Mouse (Mus musculus) adrenal gland, postnatal 4 days (tissue): ENCODE results near the gene Trappc11. TPM values are rescaled to one million over a fixed set of nuclear protein-coding genes. Genes with fewer than 3 reads are reported as not detected.
"Not testable (repeated sequence)": the region's sequence is repeated elsewhere in the genome, so short reads cannot be mapped to it uniquely, and the experiment has no call there.

Experiments
- DNase-seq, 2 experiments: peaks; one replicate each; pipeline ENCODE4 v3.0.0; 2021 to 2022; ENCODE audit warnings: low spot score in 2 of 2, mixed read lengths in 2 of 2
- total RNA-seq, 2 experiments: library from RNA; stranded (reverse); gene quantifications; 2 replicates each; pipeline ENCODE4 v1.2.3; 2021

The Trappc11 gene
- total RNA-seq, 2 experiments from 2014 or later = 36.3 to 38.7 TPM

DNA sequence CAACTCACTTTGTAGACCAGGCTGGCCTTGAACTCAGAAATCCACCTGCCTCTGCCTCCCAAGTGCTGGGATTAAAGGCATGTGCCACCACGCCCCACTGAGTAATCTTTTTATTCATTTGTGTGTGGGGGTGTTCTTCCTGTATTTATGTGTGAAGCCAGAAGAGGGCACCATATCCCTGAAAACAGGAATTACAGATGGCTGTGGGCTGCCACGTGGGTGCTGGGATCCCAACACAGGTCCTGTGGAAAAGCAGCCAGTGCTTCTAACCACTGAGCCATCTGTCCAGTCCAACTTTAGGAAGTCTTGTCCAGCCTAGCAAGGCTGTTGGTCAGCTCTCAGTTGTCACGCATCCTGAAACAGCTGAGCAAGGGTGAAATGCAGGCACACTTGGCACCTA lies 46.0 kb downstream of the Trappc11 start:
- no peak for DNase-seq

DNA sequence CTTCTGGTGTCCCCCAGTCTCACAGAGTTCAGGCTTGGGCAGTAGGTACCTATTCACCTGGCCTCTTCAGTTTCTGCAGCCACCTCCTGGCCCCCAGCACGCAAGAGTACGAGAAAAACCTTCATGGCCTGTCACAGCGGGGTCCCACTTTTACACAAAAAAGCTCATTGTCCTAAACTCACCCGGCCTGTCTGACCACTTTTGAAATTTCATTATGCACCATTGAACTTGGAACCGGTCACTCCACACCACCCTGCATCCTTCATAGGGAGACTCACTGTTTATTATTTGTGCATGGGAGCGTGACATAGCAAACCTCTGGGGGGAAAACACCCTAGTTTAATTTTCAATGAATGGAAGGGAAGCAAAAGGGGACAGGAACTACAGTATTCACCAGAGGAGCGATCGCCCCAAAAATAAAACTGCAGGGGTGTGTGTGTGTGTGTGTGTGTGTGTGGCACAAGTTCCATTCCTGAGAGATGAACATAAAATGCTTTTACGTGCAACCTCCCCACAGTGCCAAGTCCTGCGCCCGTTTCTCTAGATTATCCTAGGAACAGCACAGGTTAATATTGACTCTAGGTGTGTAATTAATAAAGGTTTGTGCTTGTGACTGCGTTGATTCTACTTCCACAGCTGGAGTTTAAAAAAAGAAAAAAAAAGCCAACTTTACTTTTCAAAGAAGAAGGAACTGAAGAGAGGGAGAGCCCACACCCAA lies 50.8 kb downstream of the Trappc11 start:
- DNase-seq = no peak

DNA sequence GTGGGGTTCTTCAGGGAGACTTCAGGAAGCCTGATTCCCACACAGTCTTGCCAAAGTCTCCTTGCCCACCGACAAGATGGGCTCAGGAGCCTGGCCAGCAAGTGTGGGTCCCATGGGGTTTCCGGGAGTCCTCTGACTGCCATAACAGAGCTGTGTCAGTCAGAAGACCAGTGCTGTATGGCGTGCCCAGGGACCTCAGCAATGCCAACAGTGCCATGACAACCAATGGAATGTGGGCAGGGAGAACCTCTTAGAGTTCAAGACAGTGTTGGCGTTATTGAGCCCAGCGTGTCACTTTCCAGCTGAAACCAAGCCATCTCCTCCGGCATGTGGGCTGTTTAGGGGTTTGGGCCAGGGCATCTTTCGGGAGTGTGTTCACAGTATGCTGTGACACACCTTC lies 53.2 kb downstream of the Trappc11 start:
- no peak for DNase-seq

DNA sequence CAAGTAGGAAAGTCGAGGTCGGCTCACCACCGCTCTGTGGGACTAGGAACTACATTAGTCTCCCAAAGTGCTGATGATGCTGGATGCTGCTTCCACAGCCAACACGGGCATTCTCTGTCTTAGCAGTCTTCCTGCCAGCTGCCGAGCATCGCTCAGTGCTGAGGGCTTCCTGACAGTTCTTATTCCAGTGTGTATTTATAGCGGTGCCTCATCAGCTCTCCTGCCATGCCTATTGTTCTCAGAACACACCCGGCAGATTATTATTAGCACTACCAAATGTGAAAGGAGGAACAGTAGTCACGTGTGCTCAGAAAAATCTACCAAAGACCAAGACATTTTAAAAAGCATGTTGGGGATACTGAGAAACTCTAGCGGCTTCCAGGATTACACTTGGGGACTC lies 71.6 kb downstream of the Trappc11 start:
- DNase-seq = no peak

DNA sequence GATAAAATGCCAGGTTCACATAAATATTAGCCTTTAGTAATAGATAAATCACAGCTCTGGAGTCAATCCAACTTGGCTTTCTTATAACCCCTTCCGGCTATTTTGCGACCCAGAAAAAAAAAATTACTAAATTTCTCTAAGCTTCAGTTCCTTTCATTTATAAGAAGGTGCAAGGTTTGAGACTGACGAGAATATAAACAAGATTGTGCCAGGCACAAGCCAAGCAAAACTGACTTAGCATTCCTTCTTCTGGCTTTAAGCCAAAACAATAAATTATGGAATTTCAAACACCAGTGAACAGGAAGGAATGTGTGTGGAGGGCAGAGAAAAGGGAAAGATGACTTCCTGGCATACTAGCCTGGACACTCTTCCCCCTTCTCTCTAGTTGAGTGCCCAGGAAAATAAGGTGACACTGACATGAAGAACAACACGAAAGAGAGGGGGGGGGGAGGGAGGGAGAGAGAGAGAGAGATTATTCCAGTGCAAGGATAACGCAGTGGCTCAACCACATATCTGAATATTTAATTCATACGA lies 74.0 kb downstream of the Trappc11 start:
- DNase-seq = no peak

DNA sequence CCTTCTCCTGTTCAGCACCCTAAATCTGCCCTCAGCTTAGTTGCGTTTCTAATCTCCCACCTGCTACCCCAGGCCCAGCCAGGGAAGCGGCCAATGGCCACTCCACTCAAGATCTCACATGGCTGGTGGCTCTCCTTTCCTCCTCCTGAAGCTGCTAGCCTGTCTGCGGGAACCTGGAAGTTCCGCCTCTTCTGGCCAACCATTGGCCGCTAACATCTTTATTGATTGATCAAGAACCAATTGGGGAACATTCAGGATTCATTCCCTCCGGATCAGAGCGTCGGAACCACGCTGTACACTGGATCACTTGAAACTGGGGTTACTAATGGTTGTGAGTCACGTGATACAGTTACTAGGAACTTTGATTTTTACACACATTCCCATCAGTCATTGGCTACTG lies 74.7 kb downstream of the Trappc11 start:
- no peak for DNase-seq

DNA sequence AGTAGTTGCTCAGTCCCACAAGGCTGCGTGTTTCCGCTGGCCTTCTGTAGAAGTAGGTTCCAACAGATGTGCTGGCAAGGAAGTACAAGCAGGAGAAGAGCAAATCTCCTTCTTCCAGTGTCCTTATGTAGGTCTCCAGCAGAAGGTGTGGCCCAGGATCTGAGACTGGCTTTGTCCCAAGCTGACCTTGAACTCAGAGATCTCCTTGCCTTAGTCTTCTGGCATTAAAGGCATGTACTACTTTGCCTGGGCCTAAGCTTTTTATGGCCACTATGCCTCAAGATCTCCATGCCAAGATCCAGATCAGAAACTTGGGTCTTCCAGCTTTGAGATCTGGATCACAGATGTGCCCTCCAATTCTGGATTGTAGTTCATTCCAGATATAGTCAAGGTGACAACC lies 84.1 kb downstream of the Trappc11 start:
- not testable (repeated sequence) for DNase-seq

- DNase-seq = no peak
Measured at GRCm38 (mm10) chr8:47446312-47447046, 86.8 kb downstream of the Trappc11 start, which contains the start of gene Stox2. Gene Stox2 (minus strand): TSS chr8:47446362.

Other genes with a start within 250 kb of the Trappc11 start
- gene Stox2, start 87.1 kb downstream of the Trappc11 start, total RNA-seq = 10 to 100 TPM; 20.3 to 23.1 TPM
- gene Rwdd4a, start 194 bp upstream of the Trappc11 start, total RNA-seq = 10 to 100 TPM; 43.6 to 49.3 TPM
- gene Ing2, start 142.1 kb upstream of the Trappc11 start, total RNA-seq = 10 to 100 TPM; 26.4 to 29.4 TPM
- 10 to 100 TPM; 17.3 TPM for gene Cdkn2aip, start 180.5 kb upstream of the Trappc11 start, total RNA-seq